Mouse (Mus musculus) left cerebral cortex, adult 2 months (tissue): ENCODE data around the gene Tiam1. TPM values are rescaled to one million over a fixed set of nuclear protein-coding genes. Genes with fewer than 3 reads are reported as not detected.

Experiments
- DNase-seq, 2 experiments: peaks; one replicate each; pipeline ENCODE4 v3.0.0; 2021 to 2022; ENCODE audit warnings: low spot score in 2 of 2, mixed read lengths in 1 of 2; ENCODE audit errors: extremely low spot score in 1 of 2
- H3K27ac ChIP-seq: fragments of 200-600 bp; 2 replicates; pipeline ENCODE4 v1.8.1; 2022
- H3K4me3 ChIP-seq: fragments of 200-600 bp; 2 replicates; pipeline ENCODE4 v1.8.1; 2022
- CTCF ChIP-seq: fragments of 200-600 bp; IDR thresholded peaks from 2 replicates; pipeline ENCODE4 v1.8.1; 2022; ENCODE audit warnings: antibody characterized with exemption, mild to moderate bottlenecking, moderate library complexity
- intact Hi-C: fragments of 180-260 bp; cut with DNase I; formaldehyde crosslinking; loops from one replicate; pipeline ENCODE4 v1.15.1; 2025
- total RNA-seq, 2 experiments: library from RNA; stranded (reverse); gene quantifications; 2 replicates each; pipeline ENCODE4 v1.2.3; 2021

Tiam1 gene
- total RNA-seq, 2 experiments from 2014 or later = 107 to 120 TPM

GRCm38 (mm10) chr16:90125318-90126314, 18.0 kb downstream of the Tiam1 start:
- no peak for TF ChIP-seq CTCF
- no peak for DNase-seq
- intact Hi-C loops = no loop called here
- Histone ChIP-seq H3K27ac (no peak overlapping the region), H3K4me3 (no peak overlapping the region)

DNA sequence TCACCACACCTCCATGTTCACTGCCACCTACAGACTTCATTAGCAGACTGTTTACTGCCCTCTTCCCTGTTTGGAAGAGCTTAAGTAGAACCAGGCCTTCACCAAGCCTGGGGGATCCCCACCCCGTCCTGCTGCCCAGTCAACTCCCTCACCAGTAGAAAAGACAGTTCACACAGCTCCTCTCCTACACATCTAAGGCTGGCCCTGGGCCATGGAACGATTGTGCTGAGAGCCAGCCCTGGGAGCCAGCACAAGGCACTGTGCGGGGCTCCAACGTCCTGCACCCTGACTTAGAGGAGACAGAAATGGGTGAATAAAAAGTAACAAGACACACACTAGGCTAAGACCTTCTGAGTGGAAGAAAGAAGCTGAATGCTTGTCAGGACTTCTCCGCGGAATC, 20.5 kb downstream of the Tiam1 start:
- no peak overlapping the region for H3K4me3 ChIP-seq
- intact Hi-C loops = no loop called here
- no peak for DNase-seq
- no peak overlapping the region for H3K27ac ChIP-seq
- TF ChIP-seq CTCF = no peak

DNA sequence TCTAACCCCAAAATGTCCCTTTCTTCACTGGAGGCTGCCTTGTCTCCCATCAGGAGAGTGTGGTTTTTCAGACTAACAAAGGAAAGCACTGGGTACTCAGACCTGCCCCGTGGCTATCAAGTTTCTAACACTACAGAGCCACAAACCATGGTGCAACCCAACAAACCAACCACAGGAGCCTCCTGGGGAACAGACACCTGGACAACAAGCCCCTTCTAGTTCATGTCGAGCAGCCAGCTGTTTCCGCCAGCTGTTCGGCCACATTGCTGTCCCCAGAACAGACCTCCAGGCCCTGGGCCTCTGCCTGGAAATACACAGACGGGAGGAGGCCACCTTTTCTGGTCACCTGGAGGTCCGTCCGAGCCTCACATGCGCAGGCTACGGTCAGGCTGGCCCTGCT, 21.1 kb downstream of the Tiam1 start:
- intact Hi-C loops = no loop called here
- H3K4me3 ChIP-seq = no peak overlapping the region
- H3K27ac ChIP-seq = no peak overlapping the region
- no peak for TF ChIP-seq CTCF
- DNase-seq = no peak

GRCm38 (mm10) chr16:90121799-90122198, 21.8 kb downstream of the Tiam1 start:
- no peak for DNase-seq
- TF ChIP-seq CTCF = no peak
- Histone ChIP-seq H3K27ac (no peak overlapping the region), H3K4me3 (no peak overlapping the region)
- intact Hi-C loops = no loop called here

- peak; percentile 52 for TF ChIP-seq CTCF
- Histone ChIP-seq H3K4me3 (no peak overlapping the region), H3K27ac (no peak overlapping the region)
- no peak for DNase-seq
- intact Hi-C loops = no loop called here
Measured at GRCm38 (mm10) chr16:90119969-90120368, 23.6 kb downstream of the Tiam1 start.

GRCm38 (mm10) chr16:90116637-90117182, 26.9 kb downstream of the Tiam1 start:
- no peak overlapping the region for H3K4me3 ChIP-seq
- TF ChIP-seq CTCF = no peak
- no peak for DNase-seq
- intact Hi-C loops = no loop called here
- H3K27ac ChIP-seq = no peak overlapping the region

- TF ChIP-seq CTCF = no peak
- intact Hi-C loops = no loop called here
- DNase-seq = no peak
- H3K4me3 ChIP-seq = no peak overlapping the region
- no peak overlapping the region for H3K27ac ChIP-seq
Measured at GRCm38 (mm10) chr16:90112577-90113155, 30.9 kb downstream of the Tiam1 start.

DNA sequence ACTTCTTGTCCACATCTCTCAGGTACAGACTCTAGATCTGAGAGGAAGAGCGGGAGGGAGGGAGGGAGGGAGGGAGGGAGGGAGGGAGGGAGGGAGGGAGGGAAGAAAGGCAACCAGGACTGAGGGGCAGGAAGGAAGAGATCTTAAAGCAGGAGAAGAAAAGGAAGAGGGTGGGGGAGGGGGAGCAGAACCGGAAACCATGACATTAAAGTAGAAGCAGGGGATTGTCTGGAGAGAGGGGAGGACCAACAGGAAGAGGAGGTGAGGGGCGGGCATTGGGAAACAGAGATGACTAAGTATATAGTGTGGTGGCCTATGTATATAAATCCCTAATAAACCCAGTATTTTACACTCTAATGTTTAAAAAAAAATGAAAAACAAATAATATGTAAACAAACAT, 34.1 kb downstream of the Tiam1 start:
- Histone ChIP-seq H3K4me3 (no peak overlapping the region), H3K27ac (no peak overlapping the region)
- no peak for TF ChIP-seq CTCF
- intact Hi-C loops = no loop called here
- no peak for DNase-seq

- Histone ChIP-seq H3K27ac (peak overlapping the region; percentile 44), H3K4me3 (no peak overlapping the region)
- intact Hi-C loops = no loop called here
- DNase-seq = peak; percentile 63 to 70
- TF ChIP-seq CTCF = no peak
Measured at GRCm38 (mm10) chr16:90104714-90105459, 38.7 kb downstream of the Tiam1 start.

DNA sequence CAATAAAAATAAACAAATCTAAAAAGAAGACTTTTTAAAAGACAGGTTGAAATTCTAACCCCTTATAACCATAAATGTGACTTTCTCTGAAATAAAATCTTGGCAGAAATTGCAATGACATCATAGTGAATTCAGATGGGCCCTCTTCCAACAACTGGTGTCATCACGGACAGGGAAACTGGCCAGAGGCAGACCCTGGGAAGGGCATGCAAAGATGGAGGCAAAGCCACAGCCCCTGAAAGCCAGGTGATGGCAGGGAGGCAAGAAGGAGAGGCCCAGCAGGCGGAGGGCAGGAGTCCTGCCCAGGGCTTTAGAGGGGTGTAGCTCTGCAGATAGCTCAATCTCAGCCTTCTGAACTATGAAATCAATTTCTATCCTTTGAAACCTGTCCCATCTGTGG, 39.8 kb downstream of the Tiam1 start:
- no peak overlapping the region for H3K27ac ChIP-seq
- intact Hi-C loops = no loop called here

DNA sequence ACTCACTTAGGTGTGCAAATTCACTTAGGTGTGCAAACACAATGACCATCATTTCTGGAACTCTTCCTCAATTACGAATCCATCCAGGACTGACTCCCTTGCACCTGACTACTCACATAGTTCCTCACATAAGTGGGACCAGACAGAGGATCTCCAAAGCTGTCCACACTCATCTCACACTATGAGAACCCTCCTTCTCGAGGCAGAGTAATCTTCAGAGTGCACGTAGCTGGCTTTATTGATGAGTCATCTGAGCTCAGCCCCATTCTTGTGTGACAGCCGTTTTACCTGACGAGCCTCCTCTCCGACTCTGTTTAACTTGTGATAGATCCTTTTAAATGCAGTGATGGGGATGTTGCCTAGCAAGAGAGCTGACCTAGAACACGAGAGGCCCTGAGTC, 41.0 kb downstream of the Tiam1 start:
- no peak overlapping the region for H3K4me3 ChIP-seq
- DNase-seq = no peak
- TF ChIP-seq CTCF = no peak
- intact Hi-C loops = no loop called here
- no peak overlapping the region for H3K27ac ChIP-seq

More for the DNA sequence above, 39.8 kb downstream of the Tiam1 start:
- DNase-seq = no peak
- H3K4me3 ChIP-seq = no peak overlapping the region
- no peak for TF ChIP-seq CTCF

DNA sequence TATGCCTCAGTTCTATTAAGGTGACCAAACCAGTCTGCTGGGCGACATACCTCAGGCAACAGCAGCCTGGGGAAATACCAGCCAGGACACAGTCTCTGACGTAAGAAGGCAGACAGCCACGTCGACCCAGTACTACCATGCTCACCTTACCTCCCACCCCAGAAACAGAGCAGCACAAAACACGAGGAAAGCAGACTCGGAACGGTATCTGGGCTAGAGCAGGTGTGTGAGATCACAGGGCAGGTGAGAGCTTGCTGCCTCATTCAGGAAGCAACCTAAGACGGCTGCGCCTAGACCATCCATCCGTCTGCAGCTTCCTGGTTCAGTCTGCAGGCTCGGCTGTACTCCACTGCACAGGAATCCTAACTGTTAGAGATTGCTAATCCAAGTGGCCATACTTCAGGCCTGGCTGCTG, 45.4 kb downstream of the Tiam1 start:
- TF ChIP-seq CTCF = no peak
- H3K27ac ChIP-seq = no peak overlapping the region
- intact Hi-C loops = no loop called here
- H3K4me3 ChIP-seq = no peak overlapping the region
- DNase-seq = no peak
